Mouse (Mus musculus) ES-Bruce4 (cell line): ENCODE measurements at regions not wholly inside any gene's neighbourhood (a gene's known extent, or its start where the extent isn't known, plus 50 kb on each side); places are given as distances from the start of the nearest gene placed in this dataset.

Experiments used
- CTCF ChIP-seq: IDR thresholded peaks from one replicate; pipeline ENCODE4 v1.8.1; 2011; ENCODE audit warnings: low read depth, low read length
- EP300 ChIP-seq: IDR thresholded peaks from 2 replicates; pipeline ENCODE4 v1.6.1; 2011; ENCODE audit warnings: low read depth, low read length; ENCODE audit not compliant: insufficient read depth
- POLR2A ChIP-seq: IDR thresholded peaks from one replicate; pipeline ENCODE4 v1.8.1; 2011; ENCODE audit warnings: low read length; ENCODE audit not compliant: insufficient read depth

GRCm38 (mm10) chr1:23589414-23589942 is 172.1 kb upstream of the B3gat2 start:
- TF ChIP-seq CTCF: no peak
- TF ChIP-seq EP300: no peak
- no peak for TF ChIP-seq POLR2A
